Mouse (Mus musculus): ENCODE measurements around the gene Pde5a.

DNA sequence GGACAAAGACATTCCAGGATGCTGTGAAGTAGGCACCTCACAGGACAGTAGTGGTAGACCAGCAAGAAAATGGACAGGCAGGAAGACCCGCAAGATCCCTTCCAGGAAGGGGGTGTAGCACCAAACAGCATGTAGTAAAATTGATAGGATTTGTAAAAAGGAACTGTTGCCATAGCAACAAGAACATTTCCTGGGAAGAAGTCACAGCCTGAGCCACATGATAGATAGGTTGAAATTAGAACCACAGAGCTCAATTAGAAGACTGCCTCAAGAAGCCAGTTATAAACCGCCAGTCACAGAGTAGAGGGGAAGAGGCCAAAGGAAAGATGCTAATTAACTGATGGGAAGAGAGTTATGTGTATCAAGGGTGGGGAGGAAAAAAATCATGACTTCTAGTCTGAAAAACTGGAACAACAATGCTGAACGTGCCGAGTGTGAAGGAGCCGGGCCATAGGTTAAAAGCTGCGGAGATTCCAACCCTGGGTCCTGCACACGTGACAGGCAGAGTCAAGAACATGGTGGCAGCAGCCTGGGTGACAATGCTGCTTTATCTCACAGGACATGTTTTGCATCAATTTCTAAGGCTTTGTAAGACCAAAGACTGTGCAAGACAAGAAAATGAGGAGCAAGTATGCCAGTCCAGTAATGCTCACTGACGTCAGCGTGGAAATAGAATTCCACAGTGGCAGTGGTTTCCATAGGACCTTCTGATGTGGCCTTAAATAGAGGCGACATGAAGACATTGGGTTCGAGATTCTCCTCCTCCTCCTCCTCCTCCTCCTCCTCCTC is 99.7 kb downstream of the Pde5a start:
- TF ChIP-seq CTCF (IDR thresholded peaks at IDR 0.05; ENCODE audit: low read depth) (no peak), EP300 (optimal IDR thresholded peaks at IDR 0.05) (no peak)
